Mouse (Mus musculus): ENCODE results near the gene Atrip.

Atrip gene

DNA sequence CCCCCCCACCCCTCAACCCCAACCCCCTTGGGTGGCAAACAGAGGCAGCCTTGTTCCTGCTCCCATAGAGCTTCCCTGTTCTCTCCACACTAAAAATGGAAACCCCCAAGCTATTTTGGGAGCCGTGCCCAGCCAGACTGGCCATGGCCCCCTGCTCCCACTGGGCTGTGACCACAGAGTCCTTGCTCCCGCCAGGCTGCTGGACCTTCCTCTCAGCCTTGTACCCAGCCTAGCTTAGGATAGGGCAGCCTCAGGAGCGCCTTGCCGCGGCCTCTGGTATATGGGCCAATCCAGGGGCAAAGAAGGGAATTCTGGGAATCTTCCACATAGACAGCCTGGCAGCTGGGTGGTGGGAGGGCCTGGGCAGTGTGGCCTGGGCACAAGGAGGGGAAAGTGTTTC, 23.9 kb upstream of the Atrip start:
- DNase-seq (ENCODE audit: low spot score in 2 of 2) = no peak

GRCm38 (mm10) chr9:109097291-109097690, 23.4 kb upstream of the Atrip start:
- DNase-seq (ENCODE audit: low spot score in 2 of 2) = no peak

DNA sequence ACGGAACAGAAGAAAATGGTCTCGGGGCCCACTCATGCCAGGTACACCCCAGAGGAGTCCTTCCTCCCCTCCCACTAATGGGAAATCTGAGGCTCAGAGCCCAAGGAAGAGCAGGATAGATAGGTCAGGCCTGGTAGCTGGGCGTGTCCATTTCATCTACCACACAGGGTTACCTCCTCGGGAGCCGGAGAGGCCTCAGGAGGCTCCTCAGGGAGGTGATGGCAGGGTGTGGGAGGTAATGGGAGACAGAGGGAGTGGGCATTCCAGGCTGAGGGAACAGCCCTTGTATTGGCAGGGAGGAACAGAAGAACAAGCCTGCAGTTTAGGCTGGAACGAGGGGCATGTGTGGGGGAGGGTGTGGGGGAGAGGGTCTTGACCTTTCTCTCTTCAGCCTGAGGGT, 22.9 kb upstream of the Atrip start:
- DNase-seq (ENCODE audit: low spot score in 2 of 2) = no peak

DNA sequence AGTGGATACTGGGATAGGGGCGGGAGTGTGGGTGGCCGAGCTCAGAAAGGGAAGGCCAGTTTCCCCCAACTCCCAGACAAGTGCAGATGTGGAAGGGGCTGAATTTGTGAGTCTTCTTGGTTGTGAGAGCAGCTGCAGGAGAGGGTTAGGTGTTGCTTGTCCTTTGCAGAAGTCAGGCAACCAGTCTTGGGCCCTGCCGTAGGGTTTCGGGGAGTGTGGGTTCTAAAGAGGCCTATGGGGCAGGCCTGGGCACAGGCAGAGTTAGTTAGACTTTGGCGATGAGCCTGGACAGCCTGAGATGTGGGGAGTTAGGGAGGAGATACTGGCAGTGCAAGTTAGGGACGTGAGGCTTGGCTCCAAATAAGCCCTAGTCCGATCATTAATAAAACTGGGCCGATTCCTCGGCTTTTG, 22.3 kb upstream of the Atrip start:
- no peak for DNase-seq (ENCODE audit: low spot score in 2 of 2)

- DNase-seq (ENCODE audit: low spot score in 2 of 2) = peak; percentile 70 to 72
These were observed 21.4 kb upstream of the Atrip start, which contains the start of gene Plxnb1 for GRCm38 (mm10) chr9:109095137-109095982. TSS of gene Plxnb1 (plus strand) at chr9:109095389.

DNA sequence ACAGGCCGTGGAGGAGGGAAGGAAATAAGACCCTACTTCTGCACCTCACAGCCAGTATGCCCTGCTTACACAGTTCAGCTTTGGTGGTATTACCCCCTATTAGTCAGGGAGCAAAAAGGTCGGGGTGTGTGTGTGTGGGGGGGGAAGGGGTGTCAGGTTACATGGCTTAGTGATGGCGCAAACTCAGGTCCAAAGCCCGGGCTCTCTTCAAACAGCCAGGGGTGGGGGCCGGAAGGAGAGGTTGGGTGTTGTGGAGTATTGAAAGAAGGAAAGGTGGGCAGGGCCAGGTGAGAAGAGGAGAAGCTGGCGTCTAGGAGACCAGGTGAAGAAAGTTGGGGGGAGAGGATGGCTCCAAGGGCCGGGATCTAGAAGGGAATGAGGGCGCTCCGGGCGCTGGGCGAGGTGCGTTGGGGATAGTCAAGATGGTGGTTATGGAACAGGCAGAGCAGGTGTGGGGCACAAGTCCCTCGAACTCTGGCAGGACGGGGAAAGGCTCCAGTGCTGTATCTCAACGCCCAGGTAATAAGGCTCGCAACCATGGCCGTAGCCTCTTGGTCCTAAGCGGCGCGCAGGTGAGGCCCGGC, 20.7 kb upstream of the Atrip start:
- DNase-seq (ENCODE audit: low spot score in 2 of 2) = no peak

- no peak for DNase-seq (ENCODE audit: low spot score in 2 of 2)
These were observed 20.0 kb upstream of the Atrip start for GRCm38 (mm10) chr9:109093786-109094552.

GRCm38 (mm10) chr9:109092799-109093198, 18.9 kb upstream of the Atrip start:
- no peak for DNase-seq (ENCODE audit: low spot score in 2 of 2)

DNA sequence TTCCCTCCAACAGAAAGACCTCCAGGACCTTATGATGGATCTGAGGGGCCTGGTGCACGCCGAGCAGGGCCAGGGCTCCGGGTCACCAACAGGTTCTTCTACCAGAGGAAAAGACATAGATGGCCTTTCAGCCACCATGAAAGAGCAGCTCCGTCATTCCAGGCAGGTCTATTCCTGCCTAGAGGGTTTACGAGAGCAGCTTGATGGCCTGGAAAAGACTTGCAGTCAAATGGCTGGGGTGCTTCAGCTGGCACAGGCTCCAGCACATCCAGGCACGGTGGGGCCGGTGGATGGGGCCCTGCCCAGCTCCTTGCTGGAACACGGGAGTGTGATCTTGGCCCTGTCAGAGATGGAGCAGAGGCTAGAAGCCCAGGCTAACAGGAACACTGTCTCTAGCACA, 17.9 kb upstream of the Atrip start:
- no peak for DNase-seq (ENCODE audit: low spot score in 2 of 2)

GRCm38 (mm10) chr9:109090446-109090845, 16.5 kb upstream of the Atrip start:
- DNase-seq (ENCODE audit: low spot score in 2 of 2) = no peak

DNA sequence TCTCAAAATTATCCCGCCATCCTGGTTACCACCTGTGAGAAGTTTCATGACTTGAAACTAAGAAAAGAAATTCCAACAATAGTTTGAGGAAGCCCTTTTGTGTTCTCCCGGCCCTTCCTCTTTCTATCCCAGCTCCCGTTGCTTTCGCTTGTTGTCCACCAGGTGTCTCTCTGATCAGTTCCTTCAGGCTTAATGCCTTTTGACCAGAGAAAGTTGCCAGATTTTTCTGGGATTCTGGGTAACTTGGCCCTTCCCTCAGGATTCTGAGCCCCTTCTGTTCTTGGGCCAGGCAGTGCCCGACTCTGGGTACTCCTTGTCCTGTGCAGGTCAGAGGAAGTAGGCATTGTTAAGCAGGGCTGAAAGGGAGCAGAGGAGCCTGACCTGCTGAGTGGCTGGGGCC, 14.1 kb upstream of the Atrip start:
- no peak for DNase-seq (ENCODE audit: low spot score in 2 of 2)

GRCm38 (mm10) chr9:109084922-109085321, 11.0 kb upstream of the Atrip start:
- no peak for DNase-seq (ENCODE audit: low spot score in 2 of 2)

GRCm38 (mm10) chr9:109082124-109082800, 8.3 kb upstream of the Atrip start, which contains the start of the genes Ccdc51 and Tma7:
TSS of gene Ccdc51 (plus strand) at chr9:109082493.
TSS of gene Tma7 (minus strand) at chr9:109082587.
- DNase-seq (ENCODE audit: low spot score in 2 of 2) = peak; percentile 76 to 83

DNA sequence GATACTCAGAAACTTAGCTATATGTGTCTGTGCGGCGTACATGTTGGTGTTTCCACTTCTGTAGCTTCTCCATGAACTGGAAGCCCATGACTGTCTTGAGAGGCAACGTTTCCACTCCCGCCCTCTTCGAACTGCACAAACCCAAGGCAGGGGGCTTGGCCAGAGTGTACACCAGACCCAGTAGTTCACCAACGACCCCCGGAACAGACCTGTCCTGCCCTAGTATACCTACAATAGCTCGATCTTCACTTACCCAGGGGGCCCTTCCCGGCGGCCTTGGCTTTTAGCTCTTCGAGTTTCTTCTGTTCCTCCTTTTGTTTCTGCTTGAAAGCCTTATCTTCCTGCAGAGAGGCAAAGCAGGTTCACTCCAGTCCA, 7.8 kb upstream of the Atrip start:
- DNase-seq (ENCODE audit: low spot score in 2 of 2) = no peak

- no peak for DNase-seq (ENCODE audit: low spot score in 2 of 2)
These were observed 6.6 kb upstream of the Atrip start for GRCm38 (mm10) chr9:109080516-109080915.

- no peak for DNase-seq (ENCODE audit: low spot score in 2 of 2)
These were observed 5.7 kb downstream of the Atrip start for GRCm38 (mm10) chr9:109068095-109068735.

DNA sequence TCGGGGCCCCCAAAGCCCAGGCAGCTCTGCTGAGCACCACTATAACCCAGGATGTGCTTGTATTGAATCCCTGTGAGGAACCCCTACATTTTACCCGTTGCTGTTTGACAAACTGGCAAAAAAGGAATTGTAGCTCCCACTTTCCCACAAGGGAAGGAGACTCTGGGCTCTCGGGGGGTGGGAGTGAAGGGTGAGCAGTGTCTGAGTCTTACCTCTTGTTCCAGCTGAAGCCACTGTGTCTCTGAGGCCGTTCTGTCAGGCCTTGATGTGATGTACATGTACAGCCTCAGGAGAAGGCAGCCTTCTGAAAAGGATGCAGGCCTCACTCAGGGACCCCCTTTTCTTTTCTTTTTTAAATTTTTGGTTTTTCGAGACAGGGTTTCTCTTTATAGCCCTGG, 13.0 kb downstream of the Atrip start:
- peak in 1 of 2 experiments; percentile 29 for DNase-seq (ENCODE audit: low spot score in 2 of 2)

- peak in 1 of 2 experiments; percentile 55 for DNase-seq (ENCODE audit: low spot score in 2 of 2)
These were observed 13.6 kb downstream of the Atrip start for GRCm38 (mm10) chr9:109060184-109060897.

GRCm38 (mm10) chr9:109059136-109059903, 14.6 kb downstream of the Atrip start, which contains the start of gene Trex1:
TSS of gene Trex1 (minus strand) at chr9:109059734.
- peak; percentile 85 to 86 for DNase-seq (ENCODE audit: low spot score in 2 of 2)
